Mouse (Mus musculus): ENCODE data around the gene Otub2. TPM values are rescaled to one million over a fixed set of nuclear protein-coding genes. Genes with fewer than 3 reads are reported as not detected.

Otub2 gene
- polyA plus RNA-seq, 1 experiment from 2014 or later: 9.9 TPM

GRCm38 (mm10) chr12:103367620-103368325 is 20.7 kb upstream of the Otub2 start:
- WGBS: 13% methylated on average over 18 of the region's 18 CpGs
- Histone ChIP-seq H3K4me2 (ENCODE audit: low read depth, low read length) (peak overlapping the region; percentile 55), H3K27ac (ENCODE audit: low read length) (no peak overlapping the region), H3K36me3 (ENCODE audit: control insufficient read depth, insufficient read depth) (no peaks in the 10 kb centered on the region), H3K9me3 (replicated peaks; ENCODE audit: control insufficient read depth, low read length) (no peaks in the 10 kb centered on the region), H3K9ac (ENCODE audit: low read length) (peak overlapping the region; percentile 52), H3K4me1 (ENCODE audit: control insufficient read depth, insufficient read depth, low read length) (peaks cover 7% of the 10 kb centered on the region), H3K4me3 (ENCODE audit: low read length) (no peak overlapping the region; the same call in 1 of the 2 replicates), H3K27me3 (ENCODE audit: control insufficient read depth, insufficient read depth, low read length) (no peaks in the 10 kb centered on the region)
- ATAC-seq (replicated peaks; ENCODE audit: extremely low read depth, insufficient read depth, low FRiP score): peak; percentile 63; the same call in 1 of the 2 replicates

- Histone ChIP-seq H3K27ac (ENCODE audit: low read length) (no peak overlapping the region), H3K4me1 (ENCODE audit: control insufficient read depth, insufficient read depth, low read length) (peaks cover 3% of the 10 kb centered on the region; the same call in 1 of the 2 replicates), H3K4me2 (ENCODE audit: low read depth, low read length) (peak overlapping the region; percentile 55; the same call in 1 of the 2 replicates), H3K27me3 (ENCODE audit: control insufficient read depth, insufficient read depth, low read length) (no peaks in the 10 kb centered on the region), H3K4me3 (ENCODE audit: low read length) (no peak overlapping the region; the same call in 1 of the 2 replicates), H3K36me3 (ENCODE audit: control insufficient read depth, insufficient read depth) (no peaks in the 10 kb centered on the region), H3K9ac (ENCODE audit: low read length) (peak overlapping the region; percentile 52), H3K9me3 (replicated peaks; ENCODE audit: control insufficient read depth, low read length) (no peaks in the 10 kb centered on the region)
- 72% methylated on average over 7 of the region's 7 CpGs for WGBS
- no peak for ATAC-seq (replicated peaks; ENCODE audit: extremely low read depth, insufficient read depth, low FRiP score)
Measured at GRCm38 (mm10) chr12:103368326-103368669, 20.2 kb upstream of the Otub2 start.

- ATAC-seq (replicated peaks; ENCODE audit: extremely low read depth, insufficient read depth, low FRiP score): no peak
- H3K4me2 ChIP-seq (ENCODE audit: low read depth, low read length): no peak overlapping the region
- H3K9ac ChIP-seq (ENCODE audit: low read length): no peak overlapping the region
- H3K27ac ChIP-seq (ENCODE audit: low read length): no peak overlapping the region
- H3K27me3 ChIP-seq (ENCODE audit: control insufficient read depth, insufficient read depth, low read length): no peaks in the 10 kb centered on the region
- peaks cover 3% of the 10 kb centered on the region; the same call in 1 of the 2 replicates for H3K4me1 ChIP-seq (ENCODE audit: control insufficient read depth, insufficient read depth, low read length)
- H3K36me3 ChIP-seq (ENCODE audit: control insufficient read depth, insufficient read depth): no peaks in the 10 kb centered on the region
- no peaks in the 10 kb centered on the region for H3K9me3 ChIP-seq (replicated peaks; ENCODE audit: control insufficient read depth, low read length)
- 53% methylated on average over 2 of the region's 2 CpGs for WGBS
- no peak overlapping the region for H3K4me3 ChIP-seq (ENCODE audit: low read length)
Measured at GRCm38 (mm10) chr12:103368777-103369176, 19.7 kb upstream of the Otub2 start.

GRCm38 (mm10) chr12:103370861-103371260 is 17.6 kb upstream of the Otub2 start:
- H3K4me1 ChIP-seq (ENCODE audit: control insufficient read depth, insufficient read depth, low read length): peaks cover 3% of the 10 kb centered on the region; the same call in 1 of the 2 replicates
- no peaks in the 10 kb centered on the region for H3K27me3 ChIP-seq (ENCODE audit: control insufficient read depth, insufficient read depth, low read length)
- H3K4me2 ChIP-seq (ENCODE audit: low read depth, low read length): no peak overlapping the region
- H3K9ac ChIP-seq (ENCODE audit: low read length): no peak overlapping the region
- no peaks in the 10 kb centered on the region for H3K36me3 ChIP-seq (ENCODE audit: control insufficient read depth, insufficient read depth)
- H3K27ac ChIP-seq (ENCODE audit: low read length): no peak overlapping the region
- H3K4me3 ChIP-seq (ENCODE audit: low read length): no peak overlapping the region
- 71% methylated on average over 4 of the region's 4 CpGs for WGBS
- H3K9me3 ChIP-seq (replicated peaks; ENCODE audit: control insufficient read depth, low read length): no peaks in the 10 kb centered on the region
- no peak for ATAC-seq (replicated peaks; ENCODE audit: extremely low read depth, insufficient read depth, low FRiP score)

- Histone ChIP-seq H3K27ac (ENCODE audit: low read length) (no peak overlapping the region), H3K36me3 (ENCODE audit: control insufficient read depth, insufficient read depth) (no peaks in the 10 kb centered on the region), H3K27me3 (ENCODE audit: control insufficient read depth, insufficient read depth, low read length) (no peaks in the 10 kb centered on the region), H3K4me1 (ENCODE audit: control insufficient read depth, insufficient read depth, low read length) (peaks cover 3% of the 10 kb centered on the region; the same call in 1 of the 2 replicates), H3K4me2 (ENCODE audit: low read depth, low read length) (no peak overlapping the region), H3K9ac (ENCODE audit: low read length) (no peak overlapping the region), H3K9me3 (replicated peaks; ENCODE audit: control insufficient read depth, low read length) (no peaks in the 10 kb centered on the region), H3K4me3 (ENCODE audit: low read length) (no peak overlapping the region)
- ATAC-seq (replicated peaks; ENCODE audit: extremely low read depth, insufficient read depth, low FRiP score): no peak
- 24% methylated on average over 6 of the region's 6 CpGs for WGBS
Measured at GRCm38 (mm10) chr12:103371711-103372110, 16.8 kb upstream of the Otub2 start.

GRCm38 (mm10) chr12:103373530-103374236 is 14.8 kb upstream of the Otub2 start:
- H3K9ac ChIP-seq (ENCODE audit: low read length): no peak overlapping the region
- H3K4me3 ChIP-seq (ENCODE audit: low read length): no peak overlapping the region
- 46% methylated on average over 8 of the region's 8 CpGs for WGBS
- H3K27me3 ChIP-seq (ENCODE audit: control insufficient read depth, insufficient read depth, low read length): no peaks in the 10 kb centered on the region
- H3K4me1 ChIP-seq (ENCODE audit: control insufficient read depth, insufficient read depth, low read length): no peaks in the 10 kb centered on the region
- no peaks in the 10 kb centered on the region for H3K9me3 ChIP-seq (replicated peaks; ENCODE audit: control insufficient read depth, low read length)
- H3K36me3 ChIP-seq (ENCODE audit: control insufficient read depth, insufficient read depth): no peaks in the 10 kb centered on the region
- no peak overlapping the region for H3K27ac ChIP-seq (ENCODE audit: low read length)
- H3K4me2 ChIP-seq (ENCODE audit: low read depth, low read length): no peak overlapping the region
- no peak for ATAC-seq (replicated peaks; ENCODE audit: extremely low read depth, insufficient read depth, low FRiP score)

GRCm38 (mm10) chr12:103376124-103376523 is 12.4 kb upstream of the Otub2 start:
- Histone ChIP-seq H3K4me1 (ENCODE audit: control insufficient read depth, insufficient read depth, low read length) (no peaks in the 10 kb centered on the region), H3K4me2 (ENCODE audit: low read depth, low read length) (no peak overlapping the region), H3K36me3 (ENCODE audit: control insufficient read depth, insufficient read depth) (no peaks in the 10 kb centered on the region), H3K9ac (ENCODE audit: low read length) (no peak overlapping the region), H3K27me3 (ENCODE audit: control insufficient read depth, insufficient read depth, low read length) (no peaks in the 10 kb centered on the region), H3K4me3 (ENCODE audit: low read length) (no peak overlapping the region), H3K9me3 (replicated peaks; ENCODE audit: control insufficient read depth, low read length) (no peaks in the 10 kb centered on the region), H3K27ac (ENCODE audit: low read length) (no peak overlapping the region)
- 49% methylated on average over 5 of the region's 5 CpGs for WGBS
- no peak for ATAC-seq (replicated peaks; ENCODE audit: extremely low read depth, insufficient read depth, low FRiP score)

- Histone ChIP-seq H3K27me3 (ENCODE audit: control insufficient read depth, insufficient read depth, low read length) (no peaks in the 10 kb centered on the region), H3K27ac (ENCODE audit: low read length) (no peak overlapping the region), H3K36me3 (ENCODE audit: control insufficient read depth, insufficient read depth) (no peaks in the 10 kb centered on the region), H3K4me2 (ENCODE audit: low read depth, low read length) (no peak overlapping the region), H3K4me3 (ENCODE audit: low read length) (no peak overlapping the region), H3K9ac (ENCODE audit: low read length) (no peak overlapping the region), H3K9me3 (replicated peaks; ENCODE audit: control insufficient read depth, low read length) (no peaks in the 10 kb centered on the region), H3K4me1 (ENCODE audit: control insufficient read depth, insufficient read depth, low read length) (no peaks in the 10 kb centered on the region)
- peak; percentile 39; the same call in 1 of the 2 replicates for ATAC-seq (replicated peaks; ENCODE audit: extremely low read depth, insufficient read depth, low FRiP score)
- WGBS: 33% methylated on average over 4 of the region's 4 CpGs
Measured at GRCm38 (mm10) chr12:103376774-103377173, 11.7 kb upstream of the Otub2 start.

- no peak for ATAC-seq (replicated peaks; ENCODE audit: extremely low read depth, insufficient read depth, low FRiP score)
- Histone ChIP-seq H3K4me2 (ENCODE audit: low read depth, low read length) (no peak overlapping the region), H3K4me3 (ENCODE audit: low read length) (no peak overlapping the region), H3K9me3 (replicated peaks; ENCODE audit: control insufficient read depth, low read length) (no peaks in the 10 kb centered on the region), H3K9ac (ENCODE audit: low read length) (no peak overlapping the region), H3K4me1 (ENCODE audit: control insufficient read depth, insufficient read depth, low read length) (no peaks in the 10 kb centered on the region), H3K36me3 (ENCODE audit: control insufficient read depth, insufficient read depth) (no peaks in the 10 kb centered on the region), H3K27ac (ENCODE audit: low read length) (no peak overlapping the region), H3K27me3 (ENCODE audit: control insufficient read depth, insufficient read depth, low read length) (no peaks in the 10 kb centered on the region)
- WGBS: 76% methylated on average over 4 of the region's 4 CpGs
Measured at GRCm38 (mm10) chr12:103380226-103380625, 8.3 kb upstream of the Otub2 start.

Measured in heart, embryonic 16.5 days (tissue).